Mouse (Mus musculus) hindbrain, embryonic 13.5 days (tissue): Measurements from ENCODE around the gene Gm49368. TPM values are rescaled to one million over a fixed set of nuclear protein-coding genes. Genes with fewer than 3 reads are reported as not detected.
"Not testable (repeated sequence)": the region's sequence is repeated elsewhere in the genome, so short reads cannot be mapped to it uniquely, and the experiment has no call there.

Experiments used
- ATAC-seq: fragments of 200-750 bp; cut with Nextera tagmentation; 2 replicates; pipeline ENCODE4 v1.8.0; 2017; ENCODE audit warnings: moderate TSS enrichment; ENCODE audit not compliant: low FRiP score
- H3K27ac ChIP-seq: fragments of 300-500 bp; sonication (generic); 2 replicates; pipeline ENCODE4 v1.5.1; 2015; ENCODE audit warnings: inconsistent platforms, mild to moderate bottlenecking, moderate library complexity
- H3K27me3 ChIP-seq: fragments of 300-500 bp; sonication (generic); 2 replicates; pipeline ENCODE4 v1.6.1; 2015; ENCODE audit warnings: mild to moderate bottlenecking, inconsistent platforms
- H3K36me3 ChIP-seq: fragments of 300-500 bp; sonication (generic); 2 replicates; pipeline ENCODE4 v1.6.1; 2015; ENCODE audit warnings: mild to moderate bottlenecking, inconsistent platforms
- H3K4me1 ChIP-seq: fragments of 300-500 bp; sonication (generic); replicated peaks from 2 replicates; pipeline ENCODE4 v1.6.1; 2015; ENCODE audit warnings: inconsistent platforms
- H3K4me2 ChIP-seq: fragments of 300-500 bp; sonication (generic); 2 replicates; pipeline ENCODE4 v1.6.1; 2015; ENCODE audit warnings: inconsistent platforms, mild to moderate bottlenecking, moderate library complexity
- H3K4me3 ChIP-seq: fragments of 300-500 bp; sonication (generic); 2 replicates; pipeline ENCODE4 v1.5.1; 2015; ENCODE audit warnings: mild to moderate bottlenecking, inconsistent platforms
- H3K9ac ChIP-seq: fragments of 300-500 bp; sonication (generic); 2 replicates; pipeline ENCODE4 v1.6.1; 2015; ENCODE audit warnings: mild to moderate bottlenecking, inconsistent platforms
- H3K9me3 ChIP-seq: fragments of 300-500 bp; sonication (generic); 2 replicates; pipeline ENCODE4 v1.6.1; 2016; ENCODE audit warnings: inconsistent platforms
- WGBS: fragments of 180-500 bp; shearing (Covaris S2); methylation state at CpG from one replicate; pipeline ENCODE4 v1.1.7; 2015; 5-methylcytosine and 5-hydroxymethylcytosine counted together
- polyA plus RNA-seq: library from polyadenylated mRNA; unstranded; fragments of >200 nt; fragmentation: Nextera tagmentation; extraction: Ambion mirVana; gene quantifications from 2 replicates; pipeline ENCODE4 v1.2.1, GENCODE M21; 2015

Gene Gm49368
- polyA plus RNA-seq, result not detected in 2 replicates

DNA sequence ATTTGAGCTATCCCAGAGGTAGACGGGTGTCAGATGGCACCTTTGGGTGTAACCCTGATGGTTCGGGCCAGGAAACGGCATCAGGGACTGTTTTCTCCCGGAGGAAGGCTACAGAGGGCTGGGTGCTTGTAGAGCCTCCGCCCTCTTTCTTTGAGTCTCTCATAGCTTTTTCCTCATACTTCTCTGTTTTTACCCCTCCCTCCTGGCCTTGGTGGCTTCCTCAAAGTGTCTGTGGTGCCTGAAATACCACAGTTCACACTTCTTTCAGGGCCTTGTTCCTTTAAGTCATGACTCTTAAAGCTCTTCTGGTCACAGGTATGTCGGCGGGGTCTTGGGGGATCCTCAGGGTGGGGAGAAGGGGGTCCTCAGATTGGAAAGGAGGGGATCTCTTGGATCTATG, at the start of gene Gm49368, which contains the start of gene Itgam:
TSS of gene Gm49368 (plus strand) at position 228 of the 400 bp plus-strand sequence.
TSS of gene Itgam (plus strand) at position 185 of the 400 bp plus-strand sequence.
- H3K27ac ChIP-seq, result no peak within 1 kb of the TSS
- no peak for ATAC-seq
- H3K4me3 ChIP-seq, result no peak within 1 kb of the TSS
- WGBS, result 93% methylated on average over 7 of the region's 7 CpGs
- no peaks in the 10 kb centered on the region for H3K36me3 ChIP-seq
- H3K27me3 ChIP-seq, result no peaks in the 10 kb centered on the region
- H3K9ac ChIP-seq, result no peak within 1 kb of the TSS
- no peak within 1 kb of the TSS for H3K4me2 ChIP-seq
- no peaks in the 10 kb centered on the region for H3K9me3 ChIP-seq
- H3K4me1 ChIP-seq, result no peaks in the 10 kb centered on the region

DNA sequence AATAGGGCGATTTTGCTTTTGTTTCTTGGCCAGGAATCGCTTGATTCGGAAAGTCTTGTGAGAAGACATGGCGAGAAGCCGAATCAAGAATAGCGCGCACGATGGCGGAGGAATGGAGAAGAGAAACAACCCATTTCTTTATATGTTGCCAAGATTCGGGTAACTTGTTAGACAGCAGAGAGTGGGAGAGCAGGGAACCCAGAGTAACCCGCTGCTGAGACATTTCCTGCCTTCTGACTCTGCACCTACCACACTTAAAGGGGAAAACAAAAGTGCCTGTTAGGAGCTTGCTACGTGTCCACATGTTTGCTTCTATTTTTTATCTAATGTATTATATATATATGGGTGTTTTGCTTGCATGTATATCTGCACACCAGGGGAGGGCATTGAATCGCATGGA, 49.4 kb upstream of the Gm49368 start:
- 94% methylated on average over 13 of the region's 13 CpGs for WGBS
- Histone ChIP-seq H3K4me3 (no peak overlapping the region), H3K27me3 (no peaks in the 10 kb centered on the region), H3K27ac (no peak overlapping the region), H3K4me2 (no peak overlapping the region), H3K4me1 (no peaks in the 10 kb centered on the region), H3K9me3 (no peaks in the 10 kb centered on the region), H3K9ac (no peak overlapping the region), H3K36me3 (no peaks in the 10 kb centered on the region)
- ATAC-seq, result no peak

DNA sequence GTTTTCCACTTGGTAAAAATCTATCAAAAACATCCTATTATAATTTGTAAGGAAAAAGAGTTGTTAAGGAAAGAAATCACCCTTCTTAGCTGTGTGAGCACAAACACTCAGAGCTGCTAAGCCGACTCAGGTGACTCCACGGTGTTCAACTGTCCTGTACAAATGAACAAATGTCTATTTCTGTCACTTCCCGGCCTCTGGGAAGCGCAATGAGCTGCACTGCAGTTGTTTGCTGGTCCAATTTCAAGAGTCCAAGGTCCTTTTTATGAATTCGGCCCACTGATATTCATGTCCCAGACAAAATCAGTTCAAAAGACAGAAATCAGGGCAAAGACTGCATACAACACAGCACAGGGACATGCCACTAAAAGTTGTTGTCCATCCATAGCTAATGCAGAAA, 46.3 kb upstream of the Gm49368 start:
- not testable (repeated sequence) for H3K9me3 ChIP-seq, H3K27ac ChIP-seq, H3K27me3 ChIP-seq, ATAC-seq, H3K4me3 ChIP-seq, H3K4me1 ChIP-seq, H3K36me3 ChIP-seq, H3K9ac ChIP-seq, H3K4me2 ChIP-seq
- 91% methylated on average over 5 of the region's 5 CpGs for WGBS

DNA sequence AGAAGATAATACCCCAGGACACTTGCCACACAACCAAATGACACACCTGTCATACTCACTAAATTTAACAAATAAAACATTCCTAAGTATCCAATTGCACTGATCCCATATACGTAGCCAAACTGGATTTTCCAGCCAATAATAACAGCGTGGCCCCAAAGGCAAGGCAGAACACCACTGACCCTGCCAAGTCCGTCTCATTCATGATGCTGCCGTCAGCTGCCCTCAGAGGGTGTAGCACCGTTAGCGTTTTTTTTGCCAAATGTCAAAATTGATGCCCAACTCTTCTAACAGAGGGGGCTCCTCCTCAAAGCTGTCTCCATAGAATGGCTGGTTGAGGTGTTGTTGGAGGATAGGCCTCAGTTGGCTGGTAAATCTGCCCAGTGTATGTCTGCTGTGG, 45.8 kb upstream of the Gm49368 start:
- Histone ChIP-seq H3K4me2 (no peak overlapping the region), H3K27me3 (no peaks in the 10 kb centered on the region), H3K9me3 (no peaks in the 10 kb centered on the region), H3K9ac (no peak overlapping the region), H3K36me3 (no peaks in the 10 kb centered on the region), H3K4me1 (no peaks in the 10 kb centered on the region), H3K27ac (no peak overlapping the region), H3K4me3 (no peak overlapping the region)
- WGBS, result 92% methylated on average over 6 of the region's 6 CpGs
- no peak for ATAC-seq

DNA sequence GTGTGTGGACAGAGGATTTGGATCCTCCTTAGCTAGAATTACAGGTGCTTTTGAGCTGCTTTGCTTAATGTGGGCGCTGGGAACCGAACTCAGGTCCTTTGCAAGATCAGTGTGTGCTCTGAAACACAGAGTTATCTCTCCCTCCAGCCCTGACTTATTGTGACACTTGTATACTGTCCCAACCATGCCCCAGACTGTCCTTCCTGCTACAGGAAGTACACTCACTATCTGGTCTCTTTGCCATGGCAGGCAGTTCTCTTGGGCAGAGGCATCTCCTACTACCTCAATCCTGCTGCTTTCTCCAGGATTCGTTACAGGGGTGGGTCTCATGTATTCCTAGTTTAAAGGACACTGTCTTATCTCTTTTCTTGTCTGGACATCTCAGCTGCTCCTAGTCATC, 44.2 kb upstream of the Gm49368 start:
- 89% methylated on average over 3 of the region's 3 CpGs for WGBS
- H3K4me3 ChIP-seq, result no peak overlapping the region
- H3K27me3 ChIP-seq, result no peaks in the 10 kb centered on the region
- no peak overlapping the region for H3K9ac ChIP-seq
- H3K36me3 ChIP-seq, result no peaks in the 10 kb centered on the region
- ATAC-seq, result no peak
- no peaks in the 10 kb centered on the region for H3K4me1 ChIP-seq
- H3K27ac ChIP-seq, result no peak overlapping the region
- no peak overlapping the region for H3K4me2 ChIP-seq
- no peaks in the 10 kb centered on the region for H3K9me3 ChIP-seq

GRCm38 (mm10) chr7:128019187-128019586, 43.3 kb upstream of the Gm49368 start:
- Histone ChIP-seq H3K27ac (no peak overlapping the region), H3K4me2 (no peak overlapping the region), H3K9ac (no peak overlapping the region), H3K36me3 (no peaks in the 10 kb centered on the region), H3K4me3 (no peak overlapping the region), H3K27me3 (no peaks in the 10 kb centered on the region), H3K9me3 (no peaks in the 10 kb centered on the region), H3K4me1 (no peaks in the 10 kb centered on the region)
- no peak for ATAC-seq
- WGBS, result 90% methylated on average over 2 of the region's 2 CpGs

- no peak for ATAC-seq
- Histone ChIP-seq H3K9ac (no peak overlapping the region), H3K27ac (no peak overlapping the region), H3K4me2 (no peak overlapping the region), H3K4me3 (no peak overlapping the region), H3K36me3 (no peaks in the 10 kb centered on the region), H3K27me3 (no peaks in the 10 kb centered on the region), H3K4me1 (no peaks in the 10 kb centered on the region), H3K9me3 (no peaks in the 10 kb centered on the region)
- 66% methylated on average over 8 of the region's 8 CpGs for WGBS
Measured at GRCm38 (mm10) chr7:128022974-128023373, 39.5 kb upstream of the Gm49368 start.

GRCm38 (mm10) chr7:128023565-128023964, 38.9 kb upstream of the Gm49368 start:
- H3K4me3 ChIP-seq, result no peak overlapping the region
- H3K27ac ChIP-seq, result no peak overlapping the region
- H3K9ac ChIP-seq, result no peak overlapping the region
- no peaks in the 10 kb centered on the region for H3K4me1 ChIP-seq
- no peaks in the 10 kb centered on the region for H3K36me3 ChIP-seq
- no peaks in the 10 kb centered on the region for H3K9me3 ChIP-seq
- H3K27me3 ChIP-seq, result no peaks in the 10 kb centered on the region
- WGBS, result 91% methylated on average over 4 of the region's 4 CpGs
- ATAC-seq, result no peak
- no peak overlapping the region for H3K4me2 ChIP-seq

DNA sequence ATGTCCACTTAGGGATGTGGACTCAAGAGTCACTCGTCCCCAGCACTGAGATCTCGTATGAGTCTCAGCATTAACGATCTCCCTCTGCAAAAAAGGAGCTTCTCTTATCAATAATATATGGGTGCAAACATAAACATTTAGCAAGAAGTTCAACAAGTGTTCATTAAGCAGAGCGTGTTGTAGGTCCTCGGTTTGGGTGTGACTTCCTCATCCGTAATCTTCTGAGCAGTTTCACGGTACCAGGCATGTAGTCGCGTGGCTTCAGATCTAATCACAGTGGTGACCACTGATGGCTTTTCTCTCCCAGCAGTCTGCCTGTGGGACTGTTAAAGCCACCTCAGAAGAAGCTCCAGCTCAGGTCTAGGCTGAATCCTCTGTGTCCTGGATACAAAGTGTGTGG, 38.1 kb upstream of the Gm49368 start:
- H3K36me3 ChIP-seq, result no peaks in the 10 kb centered on the region
- H3K27ac ChIP-seq, result no peak overlapping the region
- H3K4me3 ChIP-seq, result no peak overlapping the region
- 95% methylated on average over 9 of the region's 9 CpGs for WGBS
- H3K4me1 ChIP-seq, result no peaks in the 10 kb centered on the region
- no peak overlapping the region for H3K4me2 ChIP-seq
- no peak for ATAC-seq
- no peaks in the 10 kb centered on the region for H3K9me3 ChIP-seq
- H3K9ac ChIP-seq, result no peak overlapping the region
- H3K27me3 ChIP-seq, result no peaks in the 10 kb centered on the region

- Histone ChIP-seq H3K9me3 (no peaks in the 10 kb centered on the region), H3K27me3 (no peaks in the 10 kb centered on the region), H3K4me3 (no peak overlapping the region), H3K9ac (no peak overlapping the region), H3K27ac (no peak overlapping the region), H3K36me3 (no peaks in the 10 kb centered on the region), H3K4me2 (no peak overlapping the region), H3K4me1 (no peaks in the 10 kb centered on the region)
- no peak for ATAC-seq
- WGBS, result 91% methylated on average over 4 of the region's 4 CpGs
Measured at GRCm38 (mm10) chr7:128024932-128025331, 37.6 kb upstream of the Gm49368 start.

- H3K9ac ChIP-seq, result no peak overlapping the region
- 85% methylated on average over 4 of the region's 4 CpGs for WGBS
- ATAC-seq, result no peak
- no peaks in the 10 kb centered on the region for H3K36me3 ChIP-seq
- H3K9me3 ChIP-seq, result no peaks in the 10 kb centered on the region
- no peaks in the 10 kb centered on the region for H3K27me3 ChIP-seq
- H3K4me3 ChIP-seq, result no peak overlapping the region
- no peaks in the 10 kb centered on the region for H3K4me1 ChIP-seq
- no peak overlapping the region for H3K4me2 ChIP-seq
- no peak overlapping the region for H3K27ac ChIP-seq
Measured at GRCm38 (mm10) chr7:128025381-128025780, 37.1 kb upstream of the Gm49368 start.

- H3K4me3 ChIP-seq, result no peak overlapping the region
- H3K27ac ChIP-seq, result no peak overlapping the region
- WGBS, result 43% methylated on average over 9 of the region's 9 CpGs
- ATAC-seq, result no peak
- no peaks in the 10 kb centered on the region for H3K36me3 ChIP-seq
- H3K4me1 ChIP-seq, result no peaks in the 10 kb centered on the region
- no peak overlapping the region for H3K4me2 ChIP-seq
- no peak overlapping the region for H3K9ac ChIP-seq
- H3K27me3 ChIP-seq, result no peaks in the 10 kb centered on the region
- H3K9me3 ChIP-seq, result no peaks in the 10 kb centered on the region
Measured at GRCm38 (mm10) chr7:128031403-128031976, 31.0 kb upstream of the Gm49368 start.

DNA sequence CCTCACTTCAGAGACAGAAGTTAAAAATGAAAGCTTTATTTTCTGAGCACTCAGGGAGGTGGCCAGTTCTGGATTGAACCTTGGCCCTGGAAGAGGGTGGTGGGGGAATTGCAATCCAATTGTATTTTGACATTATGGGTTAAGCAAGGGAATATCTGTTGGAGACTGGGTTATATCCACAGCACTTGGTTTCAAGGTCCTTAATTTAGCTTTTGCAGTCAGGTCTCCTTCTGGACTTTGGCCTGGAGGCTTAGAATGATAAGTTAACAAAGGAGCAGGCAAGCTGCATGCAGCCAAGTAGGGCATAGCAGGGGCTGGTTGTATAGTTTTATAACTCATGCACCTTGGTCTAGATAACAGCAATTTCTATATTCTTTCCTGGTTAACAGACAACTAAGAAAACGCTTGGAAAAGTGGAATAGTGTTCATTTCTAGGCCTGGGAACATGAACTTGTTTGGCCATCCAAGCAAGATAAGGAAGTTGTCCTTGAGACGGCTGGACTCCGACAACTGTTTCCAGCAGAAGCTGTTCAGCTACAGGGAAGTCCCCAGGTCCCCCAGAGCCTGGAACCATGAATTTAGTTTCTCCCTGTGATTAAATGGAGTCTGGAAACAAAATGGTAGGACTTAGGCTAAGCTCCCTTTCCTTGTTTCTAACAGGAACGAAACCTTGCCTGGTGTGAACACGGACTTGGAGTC, 30.0 kb upstream of the Gm49368 start:
- no peak for ATAC-seq
- no peak overlapping the region for H3K9ac ChIP-seq
- H3K27ac ChIP-seq, result no peak overlapping the region
- H3K4me3 ChIP-seq, result no peak overlapping the region
- no peaks in the 10 kb centered on the region for H3K4me1 ChIP-seq
- no peaks in the 10 kb centered on the region for H3K27me3 ChIP-seq
- 89% methylated on average over 5 of the region's 5 CpGs for WGBS
- H3K9me3 ChIP-seq, result no peaks in the 10 kb centered on the region
- no peaks in the 10 kb centered on the region for H3K36me3 ChIP-seq
- no peak overlapping the region for H3K4me2 ChIP-seq
